Mouse (Mus musculus): ENCODE results near the gene Olfr1381. TPM values are rescaled to one million over a fixed set of nuclear protein-coding genes. Genes with fewer than 3 reads are reported as not detected.

The Olfr1381 gene
- total RNA-seq (2023): not detected

GRCm38 (mm10) chr11:49543149-49543548 is at the start of gene Olfr1381:
Olfr1381 (plus strand) TSS chr11:49543449.

GRCm38 (mm10) chr11:49519348-49519747 is 23.9 kb upstream of the Olfr1381 start, which contains the start of gene Olfr1383:
Olfr1383 (plus strand) TSS chr11:49519648.

GRCm38 (mm10) chr11:49527947-49528346 is 15.3 kb upstream of the Olfr1381 start, which contains the start of gene Olfr1382:
Olfr1382 (plus strand) TSS chr11:49528247.

GRCm38 (mm10) chr11:49556578-49556977 is 13.3 kb downstream of the Olfr1381 start, which contains the start of gene Olfr1380:
Olfr1380 (plus strand) TSS chr11:49556878.

Other genes starting within 250 kb of the Olfr1381 start
- gene Olfr10, start 238.7 kb upstream of the Olfr1381 start, total RNA-seq (2023): not detected
- not detected for gene Olfr1391, start 220.7 kb upstream of the Olfr1381 start, total RNA-seq (2023)
- not detected for gene Olfr1390, start 208.3 kb upstream of the Olfr1381 start, total RNA-seq (2023)
- gene Olfr1389, start 120.4 kb upstream of the Olfr1381 start, total RNA-seq (2023): not detected
- not detected for gene Olfr1388, start 106.8 kb upstream of the Olfr1381 start, total RNA-seq (2023)
- gene Olfr1387, start 88.1 kb upstream of the Olfr1381 start, total RNA-seq (2023): not detected
- gene Olfr1386, start 78.4 kb upstream of the Olfr1381 start, total RNA-seq (2023): not detected
- not detected for gene Olfr1385, start 54.4 kb upstream of the Olfr1381 start, total RNA-seq (2023)
- not detected for gene Olfr1384, start 36.7 kb upstream of the Olfr1381 start, total RNA-seq (2023)
- gene Olfr1383, start 23.8 kb upstream of the Olfr1381 start, total RNA-seq (2023): not detected
- not detected for gene Olfr1382, start 15.2 kb upstream of the Olfr1381 start, total RNA-seq (2023)
- gene Olfr1380, start 13.4 kb downstream of the Olfr1381 start, total RNA-seq (2023): not detected
- gene Flt4, start 65.8 kb downstream of the Olfr1381 start, total RNA-seq (2023): 0.12 TPM
- not detected for gene Scgb3a1, start 120.2 kb downstream of the Olfr1381 start, total RNA-seq (2023)
- 91.5 TPM for gene Cnot6, start 169.3 kb downstream of the Olfr1381 start, total RNA-seq (2023)

Measured in CD4-positive naive resting alpha-beta T cell, adult 76 days (primary cell).